Mouse (Mus musculus): Measurements from ENCODE around the gene Mcpt8. TPM values are rescaled to one million over a fixed set of nuclear protein-coding genes. Genes with fewer than 3 reads are reported as not detected.
"Not testable (repeated sequence)": the region's sequence is repeated elsewhere in the genome, so short reads cannot be mapped to it uniquely, and the experiment has no call there.

The Mcpt8 gene
- polyA plus RNA-seq, 1 experiment from 2014 or later = 2.3 TPM

DNA sequence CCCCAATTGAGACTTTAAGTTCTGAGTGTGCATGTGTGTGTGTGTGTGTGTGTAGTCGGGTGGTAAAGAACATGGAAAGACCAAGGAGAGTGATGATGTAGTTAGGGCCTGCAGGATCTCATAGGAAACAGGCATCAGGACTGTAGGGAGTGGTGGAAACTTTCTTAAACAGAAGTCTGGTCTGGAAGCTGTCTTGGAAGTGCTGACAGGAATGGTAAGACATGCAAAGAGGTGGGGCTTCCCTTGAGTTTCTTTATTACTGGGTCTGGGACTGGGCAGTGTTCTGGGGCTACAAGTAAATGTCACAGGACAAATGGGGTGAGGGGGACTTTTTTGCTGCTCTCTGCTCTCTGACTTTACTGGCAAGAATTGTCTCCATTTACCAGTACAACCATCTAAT is 12.5 kb upstream of the Mcpt8 start:
- no peak overlapping the region for H3K27ac ChIP-seq
- no peaks in the 10 kb centered on the region for H3K36me3 ChIP-seq
- 74% methylated on average over 1 of the region's 1 CpGs for WGBS
- H3K4me1 ChIP-seq = no peaks in the 10 kb centered on the region
- no peaks in the 10 kb centered on the region for H3K9me3 ChIP-seq
- H3K4me2 ChIP-seq = no peak overlapping the region
- no peak for ATAC-seq (ENCODE audit: insufficient number of reproducible peaks, low FRiP score, low TSS enrichment, low read depth)
- H3K27me3 ChIP-seq = no peaks in the 10 kb centered on the region
- no peak overlapping the region for H3K4me3 ChIP-seq
- no peak overlapping the region for H3K9ac ChIP-seq

DNA sequence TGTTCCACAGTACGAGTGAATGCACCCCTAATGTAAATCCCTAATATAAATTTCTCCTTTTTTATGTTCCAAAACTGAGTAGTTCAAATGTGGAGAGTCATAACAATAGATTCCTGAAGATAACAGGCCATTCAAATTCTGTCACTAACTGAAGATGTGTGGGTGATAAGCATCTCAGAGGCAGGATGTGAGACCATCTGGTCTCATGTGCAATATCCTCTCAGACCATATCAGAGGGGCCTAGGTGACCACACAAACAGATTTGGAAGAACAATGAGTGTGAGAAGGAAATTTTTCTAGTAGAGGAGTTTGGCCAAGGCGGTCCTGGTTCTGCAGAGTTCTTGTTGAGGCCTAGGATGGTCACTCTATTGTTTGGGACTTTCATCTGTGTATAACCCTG is 8.3 kb upstream of the Mcpt8 start:
- WGBS = 72% methylated on average over 2 of the region's 2 CpGs
- Histone ChIP-seq H3K36me3 (no peaks in the 10 kb centered on the region), H3K4me2 (no peak overlapping the region), H3K27ac (no peak overlapping the region), H3K9ac (no peak overlapping the region), H3K4me1 (no peaks in the 10 kb centered on the region), H3K4me3 (no peak overlapping the region), H3K9me3 (no peaks in the 10 kb centered on the region), H3K27me3 (no peaks in the 10 kb centered on the region)
- no peak for ATAC-seq (ENCODE audit: insufficient number of reproducible peaks, low FRiP score, low TSS enrichment, low read depth)

DNA sequence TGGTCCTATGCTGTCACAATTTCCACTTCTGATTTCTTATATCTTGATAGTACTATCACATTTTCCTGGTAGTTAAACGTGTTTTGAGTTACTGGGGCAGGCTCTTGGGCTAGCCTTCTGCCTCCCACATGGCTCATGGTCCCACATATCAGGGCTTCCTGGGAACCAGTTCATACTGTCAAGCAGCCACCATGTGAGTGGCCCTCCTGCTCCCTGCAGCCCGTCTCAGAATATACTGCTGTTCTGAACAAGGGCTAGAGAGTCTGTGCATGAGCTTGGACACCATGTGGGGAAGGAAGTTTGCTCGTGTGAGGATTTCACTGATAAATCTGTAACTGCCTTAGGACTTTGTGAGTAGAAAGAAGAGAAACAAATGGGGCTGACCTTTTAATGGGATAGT is 1.6 kb upstream of the Mcpt8 start:
- no peak overlapping the region for H3K9ac ChIP-seq
- WGBS = 65% methylated on average over 3 of the region's 3 CpGs
- H3K36me3 ChIP-seq = no peaks in the 10 kb centered on the region
- H3K4me1 ChIP-seq = no peaks in the 10 kb centered on the region
- H3K27ac ChIP-seq = no peak overlapping the region
- H3K9me3 ChIP-seq = no peaks in the 10 kb centered on the region
- no peak overlapping the region for H3K4me2 ChIP-seq
- no peaks in the 10 kb centered on the region for H3K27me3 ChIP-seq
- no peak overlapping the region for H3K4me3 ChIP-seq
- ATAC-seq (ENCODE audit: insufficient number of reproducible peaks, low FRiP score, low TSS enrichment, low read depth) = no peak

DNA sequence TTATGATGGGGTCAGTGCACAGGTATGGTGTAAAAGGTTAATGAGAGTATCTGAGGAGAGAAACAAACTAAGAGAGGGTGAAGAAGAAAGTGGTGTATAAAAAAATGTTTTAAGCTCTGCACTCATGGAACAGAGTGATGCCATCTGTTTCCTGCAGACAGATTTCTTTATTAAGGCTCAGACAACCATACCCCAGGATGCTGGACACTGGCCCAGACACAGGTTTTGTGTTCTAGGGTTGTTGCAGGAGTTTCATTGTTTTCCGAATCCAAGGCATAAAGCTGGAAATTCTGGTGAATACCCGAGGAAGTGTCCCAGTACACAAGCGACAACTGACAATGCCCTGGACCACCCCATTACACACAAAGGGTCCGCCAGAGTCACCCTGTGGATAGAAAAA is 3.1 kb downstream of the Mcpt8 start:
- Histone ChIP-seq H3K27me3 (no peaks in the 10 kb centered on the region), H3K9ac (no peak overlapping the region), H3K27ac (no peak overlapping the region), H3K9me3 (no peaks in the 10 kb centered on the region), H3K4me1 (no peaks in the 10 kb centered on the region), H3K4me2 (no peak overlapping the region), H3K36me3 (no peaks in the 10 kb centered on the region), H3K4me3 (no peak overlapping the region)
- no peak for ATAC-seq (ENCODE audit: insufficient number of reproducible peaks, low FRiP score, low TSS enrichment, low read depth)
- WGBS = 84% methylated on average over 4 of the region's 4 CpGs

DNA sequence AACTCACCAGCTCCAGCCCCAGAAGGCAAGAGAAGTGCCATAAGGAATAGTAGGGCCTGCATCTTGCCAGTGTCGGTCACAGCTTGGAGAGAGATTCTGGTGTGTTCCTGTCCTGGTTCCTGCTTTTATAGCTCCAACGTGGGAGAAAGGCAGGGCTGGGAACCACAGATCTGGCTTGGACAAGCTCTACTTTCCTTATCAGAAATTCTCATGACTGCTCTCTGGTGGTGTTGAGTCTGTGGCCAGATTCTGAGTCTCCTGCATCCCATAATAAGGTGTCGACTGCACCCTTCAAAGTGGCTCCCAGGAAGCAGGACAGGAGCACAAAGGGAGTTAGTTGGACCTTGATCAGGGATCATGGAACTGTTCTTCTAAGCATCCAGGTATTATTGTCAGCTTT is 22.9 kb downstream of the Mcpt8 start, which contains the start of gene Mcpt4:
TSS of gene Mcpt4 (minus strand) at position 101 of the 400 bp plus-strand sequence.
- ATAC-seq (ENCODE audit: insufficient number of reproducible peaks, low FRiP score, low TSS enrichment, low read depth); H3K4me3 ChIP-seq; H3K4me1 ChIP-seq; H3K9me3 ChIP-seq; H3K27me3 ChIP-seq; H3K36me3 ChIP-seq; H3K4me2 ChIP-seq; H3K27ac ChIP-seq; H3K9ac ChIP-seq: not testable (repeated sequence)
- 60% methylated on average over 3 of the region's 3 CpGs for WGBS

GRCm38 (mm10) chr14:56057722-56058121 is 27.4 kb downstream of the Mcpt8 start:
- H3K27ac ChIP-seq = no peak overlapping the region
- no peaks in the 10 kb centered on the region for H3K27me3 ChIP-seq
- no peak for ATAC-seq (ENCODE audit: insufficient number of reproducible peaks, low FRiP score, low TSS enrichment, low read depth)
- no peaks in the 10 kb centered on the region for H3K4me1 ChIP-seq
- H3K9ac ChIP-seq = no peak overlapping the region
- 85% methylated on average over 4 of the region's 4 CpGs for WGBS
- no peaks in the 10 kb centered on the region for H3K9me3 ChIP-seq
- no peak overlapping the region for H3K4me3 ChIP-seq
- no peak overlapping the region for H3K4me2 ChIP-seq
- H3K36me3 ChIP-seq = no peaks in the 10 kb centered on the region

DNA sequence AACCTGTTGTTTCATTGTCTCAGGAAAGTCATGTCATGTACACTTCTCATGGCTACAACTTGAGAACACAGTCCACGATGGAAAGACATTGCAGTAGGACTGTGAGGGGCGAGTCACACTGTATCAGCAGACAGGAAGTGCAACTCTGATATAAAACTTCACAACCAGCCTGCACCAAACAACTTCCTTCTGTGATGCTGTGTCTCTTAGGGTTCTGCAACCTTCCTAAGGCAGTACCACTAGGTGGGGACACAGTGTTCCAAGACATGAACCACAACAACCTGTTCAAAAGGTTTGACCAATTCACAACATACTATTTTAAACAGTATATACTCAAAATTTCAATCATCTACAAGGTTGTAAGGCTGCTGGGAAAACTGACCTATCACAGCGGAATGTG is 29.7 kb downstream of the Mcpt8 start:
- no peaks in the 10 kb centered on the region for H3K36me3 ChIP-seq
- no peak overlapping the region for H3K9ac ChIP-seq
- WGBS = 72% methylated on average over 3 of the region's 3 CpGs
- H3K9me3 ChIP-seq = no peaks in the 10 kb centered on the region
- no peak for ATAC-seq (ENCODE audit: insufficient number of reproducible peaks, low FRiP score, low TSS enrichment, low read depth)
- H3K27ac ChIP-seq = no peak overlapping the region
- no peak overlapping the region for H3K4me2 ChIP-seq
- H3K4me1 ChIP-seq = no peaks in the 10 kb centered on the region
- no peak overlapping the region for H3K4me3 ChIP-seq
- H3K27me3 ChIP-seq = no peaks in the 10 kb centered on the region

DNA sequence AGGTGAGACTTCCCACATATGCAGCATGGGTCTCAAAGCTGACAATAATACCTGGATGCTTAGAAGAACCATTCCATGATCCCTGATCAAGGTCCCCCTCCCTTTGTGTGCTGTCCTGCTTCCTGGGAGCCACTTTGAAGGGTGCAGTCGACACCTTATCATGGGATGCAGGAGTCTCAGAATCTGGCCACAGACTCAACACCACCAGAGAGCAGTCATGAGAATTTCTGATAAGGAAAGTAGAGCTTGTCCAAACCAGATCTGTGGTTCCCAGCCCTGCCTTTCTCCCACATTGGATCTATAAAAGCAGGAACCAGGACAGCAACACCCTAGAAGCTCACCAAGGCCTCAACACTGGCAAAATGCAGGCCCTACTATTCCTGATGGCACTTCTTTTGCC is 43.3 kb downstream of the Mcpt8 start, which contains the start of gene Mcpt2:
TSS of gene Mcpt2 (plus strand) at position 250 of the 400 bp plus-strand sequence.
- not testable (repeated sequence) for H3K9ac ChIP-seq; H3K27me3 ChIP-seq; H3K4me2 ChIP-seq; H3K4me1 ChIP-seq; H3K36me3 ChIP-seq; H3K27ac ChIP-seq; H3K4me3 ChIP-seq; H3K9me3 ChIP-seq; ATAC-seq (ENCODE audit: insufficient number of reproducible peaks, low FRiP score, low TSS enrichment, low read depth)
- 62% methylated on average over 1 of the region's 1 CpGs for WGBS

DNA sequence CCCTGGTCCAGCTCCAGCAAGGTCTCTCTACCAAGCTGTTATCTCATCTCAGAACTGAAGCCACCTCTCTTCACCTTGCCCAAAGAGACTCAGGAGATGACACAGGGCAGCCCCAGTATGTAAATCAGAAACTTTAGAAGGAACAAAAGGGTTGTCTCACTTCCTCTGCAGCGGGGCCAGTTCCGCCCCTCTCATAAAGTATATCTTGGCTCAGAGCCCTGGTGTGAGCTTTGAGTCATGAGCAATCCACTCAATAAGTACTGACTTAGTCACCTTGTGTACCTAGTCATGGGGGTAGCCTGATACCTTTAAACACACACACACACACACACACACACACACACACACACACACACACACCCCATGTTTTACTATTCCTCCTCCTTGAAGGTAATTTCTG is 50.6 kb downstream of the Mcpt8 start:
- H3K27ac ChIP-seq = no peak overlapping the region
- H3K4me1 ChIP-seq = no peaks in the 10 kb centered on the region
- no peak overlapping the region for H3K4me3 ChIP-seq
- no peaks in the 10 kb centered on the region for H3K27me3 ChIP-seq
- 42% methylated on average over 2 of the region's 2 CpGs for WGBS
- H3K36me3 ChIP-seq = no peaks in the 10 kb centered on the region
- no peak for ATAC-seq (ENCODE audit: insufficient number of reproducible peaks, low FRiP score, low TSS enrichment, low read depth)
- H3K9me3 ChIP-seq = no peaks in the 10 kb centered on the region
- no peak overlapping the region for H3K9ac ChIP-seq
- no peak overlapping the region for H3K4me2 ChIP-seq

Small RNA genes within 50 kb of the gene (microRNA-seq; reads per million reads assigned to microRNA genes)
- not detected for gene Mir6949

Other genes with a start within 250 kb of the Mcpt8 start
- gene Nynrin, start 231.3 kb downstream of the Mcpt8 start, polyA plus RNA-seq (2015; fragmentation: Nextera tagmentation; extraction: Ambion mirVana) = 21.6 and 25.5 TPM in 2 replicates
- gene Cbln3, start 200.9 kb downstream of the Mcpt8 start, polyA plus RNA-seq (2015; fragmentation: Nextera tagmentation; extraction: Ambion mirVana) = 0.24 and 0.46 TPM in 2 replicates
- 18.6 and 20.5 TPM in 2 replicates for gene Khnyn, start 200.3 kb downstream of the Mcpt8 start, polyA plus RNA-seq (2015; fragmentation: Nextera tagmentation; extraction: Ambion mirVana)
- 87.1 and 91.0 TPM in 2 replicates for gene Sdr39u1, start 185.0 kb downstream of the Mcpt8 start, polyA plus RNA-seq (2015; fragmentation: Nextera tagmentation; extraction: Ambion mirVana)
- gene Cma1, start 140.6 kb downstream of the Mcpt8 start, polyA plus RNA-seq (2015; fragmentation: Nextera tagmentation; extraction: Ambion mirVana) = 401 and 411 TPM in 2 replicates
- gene Cma2, start 134.3 kb downstream of the Mcpt8 start, polyA plus RNA-seq (2015; fragmentation: Nextera tagmentation; extraction: Ambion mirVana) = 1.00 and 1.0 TPM in 2 replicates
- gene Mcpt1, start 67.3 kb downstream of the Mcpt8 start, polyA plus RNA-seq (2015; fragmentation: Nextera tagmentation; extraction: Ambion mirVana) = 0.14 and 0.35 TPM in 2 replicates
- not detected in 2 replicates for gene Mcpt9, start 54.8 kb downstream of the Mcpt8 start, polyA plus RNA-seq (2015; fragmentation: Nextera tagmentation; extraction: Ambion mirVana)
- 1.6 and 1.9 TPM in 2 replicates for gene Mcpt2, start 43.2 kb downstream of the Mcpt8 start, polyA plus RNA-seq (2015; fragmentation: Nextera tagmentation; extraction: Ambion mirVana)
- gene Mcpt4, start 23.0 kb downstream of the Mcpt8 start, polyA plus RNA-seq (2015; fragmentation: Nextera tagmentation; extraction: Ambion mirVana) = 8.6 and 10.2 TPM in 2 replicates
- 0.53 and 0.72 TPM in 2 replicates for gene Ctsg, start 17.3 kb upstream of the Mcpt8 start, polyA plus RNA-seq (2015; fragmentation: Nextera tagmentation; extraction: Ambion mirVana)
- gene Gzme, start 35.4 kb upstream of the Mcpt8 start, polyA plus RNA-seq (2015; fragmentation: Nextera tagmentation; extraction: Ambion mirVana) = 0.52 TPM in 1 of 2 replicates, not detected in the other
- gene Gzmd, start 47.3 kb upstream of the Mcpt8 start, polyA plus RNA-seq (2015; fragmentation: Nextera tagmentation; extraction: Ambion mirVana) = not detected in 2 replicates
- not detected in 2 replicates for gene Gzmg, start 74.3 kb upstream of the Mcpt8 start, polyA plus RNA-seq (2015; fragmentation: Nextera tagmentation; extraction: Ambion mirVana)
- gene Gzmn, start 89.3 kb upstream of the Mcpt8 start, polyA plus RNA-seq (2015; fragmentation: Nextera tagmentation; extraction: Ambion mirVana) = not detected in 2 replicates
- gene Gzmf, start 126.1 kb upstream of the Mcpt8 start, polyA plus RNA-seq (2015; fragmentation: Nextera tagmentation; extraction: Ambion mirVana) = not detected in 2 replicates
- gene Gzmc, start 149.4 kb upstream of the Mcpt8 start, polyA plus RNA-seq (2015; fragmentation: Nextera tagmentation; extraction: Ambion mirVana) = 0.28 and 0.34 TPM in 2 replicates
- 0.79 and 0.83 TPM in 2 replicates for gene Gzmb, start 177.0 kb upstream of the Mcpt8 start, polyA plus RNA-seq (2015; fragmentation: Nextera tagmentation; extraction: Ambion mirVana)

Measured in limb, embryonic 15.5 days (tissue).